Mouse (Mus musculus) T-helper 17 cell (primary cell): ENCODE measurements around the gene Hck.

Source experiments
- in situ Hi-C, 2 experiments: fragments of 300-600 bp; cut with MboI, MseI; formaldehyde crosslinking; loops; 1 replicate in 1 of 2; 2 replicates in 1 of 2; pipeline ENCODE4 v1.15.1; 2025; ENCODE audit warnings: high pct_unique_total_duplicates in 2 of 2

The Hck gene

DNA sequence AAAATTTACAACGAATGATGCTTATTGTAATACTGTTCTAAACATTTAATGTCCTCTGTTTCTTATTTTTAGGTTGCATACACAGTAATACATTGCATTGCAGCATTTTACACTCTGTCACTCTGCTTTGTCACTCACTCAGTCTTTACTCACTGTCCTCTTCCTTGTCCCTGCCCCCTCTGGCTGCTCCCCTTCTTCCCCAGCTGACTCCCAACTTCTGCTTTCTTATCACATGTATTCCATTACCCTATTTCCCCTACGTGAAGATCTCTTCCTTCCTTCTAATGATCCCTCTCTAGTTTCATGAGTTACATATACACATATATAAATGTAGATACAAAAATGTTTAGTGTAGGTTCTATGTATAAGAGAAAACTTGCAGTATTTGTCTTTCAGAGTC lies 90.8 kb downstream of the Hck start:
- in situ Hi-C loops = no loop called here
